Mouse (Mus musculus): ENCODE measurements around the gene H6pd.

Gene H6pd

GRCm38 (mm10) chr4:150019741-150020380 is 11.0 kb upstream of the H6pd start:
- DNase-seq (ENCODE audit: low spot score), result no peak

DNA sequence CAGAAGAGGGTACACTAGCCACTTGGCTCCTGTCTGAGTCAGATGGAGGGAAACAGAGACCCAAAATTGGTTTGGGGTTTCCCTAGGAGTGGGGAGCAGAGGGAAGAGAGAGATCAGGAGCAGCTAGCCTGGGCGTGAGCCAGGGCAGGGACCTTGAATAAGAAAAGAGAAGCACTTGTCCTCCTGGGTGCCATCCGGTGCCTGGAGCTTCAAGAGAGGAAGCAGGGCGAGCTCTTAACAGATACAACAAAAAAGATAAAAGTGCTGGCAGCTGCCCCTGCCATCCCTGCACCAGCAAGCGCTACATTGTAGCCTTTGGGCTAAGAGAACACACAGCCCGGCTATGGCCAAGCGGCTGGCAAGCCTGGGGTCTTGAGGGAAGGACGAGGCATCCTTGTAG is 6.6 kb upstream of the H6pd start:
- no peak for DNase-seq (ENCODE audit: low spot score)

- no peak for DNase-seq (ENCODE audit: low spot score)
Measured at GRCm38 (mm10) chr4:150014378-150015091, 5.7 kb upstream of the H6pd start.

GRCm38 (mm10) chr4:150013805-150014204 is 5.0 kb upstream of the H6pd start:
- DNase-seq (ENCODE audit: low spot score), result no peak

DNA sequence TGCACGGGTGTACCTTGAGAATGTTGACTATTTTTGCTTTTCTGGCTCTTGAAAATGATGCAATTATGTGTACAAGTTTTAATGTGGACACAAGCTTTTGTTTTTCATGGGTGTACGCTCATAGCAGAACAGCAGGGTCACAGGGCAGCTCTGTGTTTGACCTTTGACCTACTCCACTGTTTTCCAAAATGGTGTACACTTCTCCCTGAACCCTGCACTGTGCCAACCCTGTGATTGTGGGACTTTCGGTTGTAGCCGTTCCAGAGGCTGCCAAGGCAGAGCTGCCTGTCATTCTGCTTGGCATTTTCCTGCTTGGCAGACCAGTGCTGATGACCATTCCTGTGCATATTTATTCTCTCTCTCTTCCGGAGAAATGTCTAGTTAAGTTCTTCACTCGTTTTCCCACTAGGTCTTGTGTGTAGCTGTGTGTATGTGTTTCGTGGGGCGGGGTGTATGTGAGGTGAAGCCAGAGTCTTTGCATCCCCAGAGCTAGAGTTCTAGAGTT is 4.4 kb upstream of the H6pd start:
- DNase-seq (ENCODE audit: low spot score), result no peak

- no peak for DNase-seq (ENCODE audit: low spot score)
Measured at GRCm38 (mm10) chr4:150012322-150012723, 3.5 kb upstream of the H6pd start.

DNA sequence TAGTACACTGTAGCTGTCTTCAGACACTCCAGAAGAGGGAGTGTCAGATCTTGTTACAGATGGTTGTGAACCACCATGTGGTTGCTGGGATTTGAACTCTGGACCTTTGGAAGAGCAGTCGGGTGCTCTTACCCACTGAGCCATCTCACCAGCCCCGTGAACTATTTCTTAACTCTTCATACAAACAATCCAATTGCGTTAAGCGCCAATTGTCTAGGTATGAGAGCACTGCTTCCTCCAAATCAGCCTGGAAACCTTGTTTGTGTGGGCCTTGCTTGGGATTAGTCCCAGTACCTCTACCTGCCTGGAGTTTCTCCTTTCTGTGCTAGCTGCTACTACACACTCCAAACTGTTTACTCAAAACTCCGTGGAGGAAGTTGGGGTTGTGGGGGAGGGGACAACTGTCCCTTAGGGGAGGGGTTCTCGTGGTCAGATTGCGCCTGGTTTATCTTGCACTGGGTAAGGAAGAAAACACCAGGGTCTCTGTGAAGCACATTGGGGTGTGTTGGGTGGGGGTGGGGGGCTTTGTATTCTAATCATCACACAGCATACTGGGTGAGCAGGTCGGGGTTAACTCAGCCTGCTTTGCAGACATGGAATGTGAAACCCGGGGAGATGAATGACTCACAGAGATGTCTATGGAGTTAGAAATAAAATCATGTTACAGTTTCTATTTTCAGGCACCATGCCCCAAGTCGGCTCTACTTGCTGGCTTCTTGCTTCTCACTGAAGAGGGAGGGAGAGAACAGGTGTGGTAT is 2.9 kb upstream of the H6pd start:
- peak; percentile 48 for DNase-seq (ENCODE audit: low spot score)

GRCm38 (mm10) chr4:150010054-150010730 is 1.4 kb upstream of the H6pd start:
- DNase-seq (ENCODE audit: low spot score), result no peak

- DNase-seq (ENCODE audit: low spot score), result no peak
Measured at GRCm38 (mm10) chr4:150009587-150009930, 736 bp upstream of the H6pd start.

DNA sequence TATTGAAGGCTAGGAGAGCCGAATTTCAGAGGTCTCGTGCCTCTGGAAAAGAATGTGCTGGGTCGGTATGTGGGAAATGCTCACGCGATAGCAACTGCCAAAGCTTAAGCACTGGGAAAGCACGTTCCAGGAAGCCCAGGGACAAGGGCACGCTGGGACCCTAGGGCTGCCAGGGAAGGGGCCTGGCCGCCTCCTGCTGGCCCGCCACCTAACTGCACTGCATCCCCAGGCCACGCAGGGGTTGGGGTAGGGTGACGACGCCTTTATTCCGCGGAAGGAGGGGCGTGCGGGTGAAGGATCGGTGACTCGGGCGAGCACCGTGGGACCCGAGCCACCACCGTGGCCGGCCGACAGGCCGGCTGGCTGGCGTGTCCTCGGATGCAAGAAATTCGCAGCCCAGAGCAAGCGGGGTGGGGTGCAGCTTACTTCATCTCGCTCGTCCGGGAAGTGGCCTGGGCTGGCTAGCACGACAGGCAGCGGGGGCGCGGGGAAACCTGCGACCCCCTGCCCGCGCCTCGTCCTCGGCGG is 434 bp downstream of the H6pd start:
- peak; percentile 85 for DNase-seq (ENCODE audit: low spot score)

- no peak for DNase-seq (ENCODE audit: low spot score)
Measured at GRCm38 (mm10) chr4:150007444-150007843, 1.4 kb downstream of the H6pd start.

DNA sequence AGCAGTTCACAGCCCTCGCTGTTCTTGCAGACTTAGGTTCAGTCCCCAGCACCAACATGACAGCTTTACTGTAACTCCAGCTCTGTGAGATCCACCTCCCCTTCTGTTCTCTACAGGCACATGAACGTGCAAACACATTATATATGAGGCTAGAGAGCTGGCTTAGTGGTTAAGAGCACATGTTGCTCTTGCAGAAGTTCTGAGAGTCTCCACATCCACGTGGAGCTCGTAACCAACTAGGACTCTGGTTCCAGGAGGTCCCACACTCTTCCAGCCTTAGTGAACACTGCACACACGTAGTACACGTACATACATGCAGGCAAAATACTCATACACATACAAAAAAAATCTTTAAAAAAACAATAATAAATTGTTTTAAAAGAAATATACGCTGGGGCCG is 1.8 kb downstream of the H6pd start:
- DNase-seq (ENCODE audit: low spot score), result no peak

GRCm38 (mm10) chr4:150006122-150006854 is 2.5 kb downstream of the H6pd start:
- no peak for DNase-seq (ENCODE audit: low spot score)

DNA sequence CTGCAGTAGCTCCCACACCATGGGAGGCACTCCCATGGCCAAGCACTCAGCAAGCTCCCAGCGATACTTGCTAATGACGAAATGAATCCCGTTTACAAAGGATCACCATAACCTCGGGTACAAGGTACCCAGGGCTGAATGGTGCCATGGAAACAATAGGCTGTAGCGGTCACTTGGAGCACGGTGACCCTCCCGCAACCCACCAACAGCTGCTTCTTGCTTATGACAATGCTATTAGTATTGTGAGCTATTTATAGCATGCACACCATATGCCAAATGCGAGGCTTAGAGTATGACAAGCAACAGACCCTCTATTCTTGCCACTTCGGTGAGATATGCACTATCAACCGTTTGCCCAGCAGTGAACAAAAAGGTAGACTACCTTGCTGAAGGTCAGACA is 3.6 kb downstream of the H6pd start:
- no peak for DNase-seq (ENCODE audit: low spot score)

- no peak for DNase-seq (ENCODE audit: low spot score)
Measured at GRCm38 (mm10) chr4:150003641-150004040, 5.2 kb downstream of the H6pd start.

DNA sequence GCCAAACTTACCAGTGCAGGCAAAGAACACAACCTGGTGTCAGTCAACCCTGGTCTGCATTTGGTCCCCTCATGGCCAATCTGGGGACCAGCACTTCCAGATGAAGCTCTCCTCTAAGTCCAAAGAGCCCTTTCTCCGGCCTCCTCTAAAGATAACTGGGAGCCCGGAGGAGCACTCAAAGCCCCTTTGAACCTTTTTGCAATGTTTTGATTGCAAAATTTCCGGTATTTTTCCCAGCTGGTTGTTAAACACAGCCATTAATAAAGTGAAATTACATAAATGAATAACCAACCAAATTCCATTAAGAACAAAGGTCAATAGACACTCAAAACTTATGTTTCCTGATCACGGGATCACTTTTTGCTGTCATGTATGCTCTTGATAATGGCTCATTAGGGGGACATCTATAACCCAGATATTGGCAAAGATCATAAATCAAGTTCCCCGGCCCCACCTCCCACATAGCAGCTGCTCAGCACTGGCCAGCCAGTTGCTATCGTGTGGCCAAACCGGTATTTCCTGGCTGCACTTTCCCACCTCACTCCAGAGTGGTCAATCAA is 5.7 kb downstream of the H6pd start:
- DNase-seq (ENCODE audit: low spot score), result no peak

DNA sequence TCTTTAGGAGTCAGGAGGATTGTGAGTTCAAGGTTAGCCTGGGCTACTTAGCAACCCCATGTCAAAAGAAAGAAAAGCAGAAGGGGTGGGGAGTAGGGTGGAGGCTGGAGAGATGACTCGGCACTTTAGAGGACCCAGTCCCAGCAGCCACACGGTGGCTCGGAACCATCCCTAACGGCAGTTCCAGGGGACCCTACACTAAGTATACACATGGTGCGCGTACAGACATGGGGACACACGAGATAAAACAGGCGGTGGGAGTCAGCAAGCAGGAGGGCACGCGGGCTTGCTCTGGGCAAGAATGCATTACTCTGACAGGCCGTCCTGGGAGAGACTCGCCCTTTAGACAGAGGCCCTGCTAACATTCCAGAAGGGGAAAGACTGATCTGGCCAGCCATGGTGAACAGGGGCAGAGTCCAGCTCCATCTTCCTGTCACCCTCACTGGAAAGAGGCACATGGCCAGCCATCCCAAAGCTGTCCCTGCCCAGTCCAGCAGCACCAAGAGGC is 6.7 kb downstream of the H6pd start:
- DNase-seq (ENCODE audit: low spot score), result peak; percentile 77

- no peak for DNase-seq (ENCODE audit: low spot score)
Measured at GRCm38 (mm10) chr4:150001221-150001860, 7.5 kb downstream of the H6pd start.

DNA sequence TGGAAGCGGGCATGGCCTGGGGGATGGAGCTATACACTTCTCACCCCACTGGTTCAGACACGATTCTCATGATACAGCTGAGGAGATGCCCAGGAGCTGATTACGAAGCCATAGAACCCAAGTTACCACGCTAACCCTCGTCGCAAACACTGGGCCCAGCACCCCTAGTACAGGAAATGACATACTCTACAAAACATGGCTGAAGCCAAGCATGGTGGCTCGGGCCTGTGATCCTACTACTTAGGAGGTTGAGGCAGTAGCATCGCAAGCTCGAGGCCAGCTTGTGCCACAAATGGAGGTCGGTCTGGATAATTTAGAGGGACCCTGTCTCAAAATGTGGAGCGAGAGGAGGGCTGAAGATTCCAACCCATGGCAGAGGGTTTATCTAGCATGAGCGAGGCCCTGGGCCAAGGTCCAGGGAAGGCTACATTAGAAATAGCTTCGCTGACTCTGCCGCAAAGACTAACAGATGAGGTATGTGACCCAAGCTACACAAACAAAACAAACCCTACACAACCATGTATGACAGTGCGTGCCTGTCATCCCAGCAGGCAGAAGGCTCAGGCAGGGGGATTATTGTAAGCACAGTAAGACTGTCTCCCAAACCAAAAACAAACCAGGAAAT is 8.8 kb downstream of the H6pd start:
- no peak for DNase-seq (ENCODE audit: low spot score)

- no peak for DNase-seq (ENCODE audit: low spot score)
Measured at GRCm38 (mm10) chr4:149999510-149999900, 9.3 kb downstream of the H6pd start.
